Mouse (Mus musculus) retina, postnatal 1 day (tissue): ENCODE data around the gene BC029722.

Experiments
- DNase-seq: peaks from one replicate; pipeline ENCODE4 v3.0.0-alpha.2; 2012

BC029722 gene

DNA sequence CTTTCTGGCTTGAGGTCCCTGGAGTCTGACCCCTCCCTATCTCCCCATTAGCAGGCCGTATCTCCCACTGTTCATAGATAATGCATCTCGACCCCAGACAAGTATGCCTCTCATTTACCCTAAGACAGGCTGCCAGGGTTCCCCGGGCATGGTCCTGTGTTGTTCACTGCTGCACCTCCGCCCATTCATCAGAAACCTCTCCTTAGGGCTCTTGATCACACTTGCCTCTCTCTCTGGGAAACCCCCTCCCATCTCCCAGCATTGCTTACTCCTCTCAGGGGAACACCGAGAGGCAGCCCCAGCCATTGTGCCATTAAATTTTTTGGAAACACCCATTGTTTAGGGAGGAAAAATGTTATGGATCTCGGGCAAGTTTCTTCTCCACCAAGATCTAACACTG, 41.2 kb downstream of the BC029722 start:
- DNase-seq = no peak

DNA sequence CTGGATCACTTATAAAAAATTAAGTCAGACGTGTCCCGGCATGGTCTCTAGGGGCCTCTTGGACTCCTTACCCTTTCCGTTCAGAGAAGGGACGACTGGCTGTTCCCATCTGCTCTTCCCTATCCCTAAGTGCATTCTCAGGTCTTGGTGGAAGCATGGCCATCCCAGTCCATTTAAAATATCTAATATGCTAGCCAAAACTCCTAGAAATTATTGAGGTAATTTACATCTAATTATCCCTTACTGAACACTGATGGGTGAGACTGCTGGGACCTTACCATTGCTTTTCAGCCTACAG, 41.6 kb downstream of the BC029722 start:
- no peak for DNase-seq

DNA sequence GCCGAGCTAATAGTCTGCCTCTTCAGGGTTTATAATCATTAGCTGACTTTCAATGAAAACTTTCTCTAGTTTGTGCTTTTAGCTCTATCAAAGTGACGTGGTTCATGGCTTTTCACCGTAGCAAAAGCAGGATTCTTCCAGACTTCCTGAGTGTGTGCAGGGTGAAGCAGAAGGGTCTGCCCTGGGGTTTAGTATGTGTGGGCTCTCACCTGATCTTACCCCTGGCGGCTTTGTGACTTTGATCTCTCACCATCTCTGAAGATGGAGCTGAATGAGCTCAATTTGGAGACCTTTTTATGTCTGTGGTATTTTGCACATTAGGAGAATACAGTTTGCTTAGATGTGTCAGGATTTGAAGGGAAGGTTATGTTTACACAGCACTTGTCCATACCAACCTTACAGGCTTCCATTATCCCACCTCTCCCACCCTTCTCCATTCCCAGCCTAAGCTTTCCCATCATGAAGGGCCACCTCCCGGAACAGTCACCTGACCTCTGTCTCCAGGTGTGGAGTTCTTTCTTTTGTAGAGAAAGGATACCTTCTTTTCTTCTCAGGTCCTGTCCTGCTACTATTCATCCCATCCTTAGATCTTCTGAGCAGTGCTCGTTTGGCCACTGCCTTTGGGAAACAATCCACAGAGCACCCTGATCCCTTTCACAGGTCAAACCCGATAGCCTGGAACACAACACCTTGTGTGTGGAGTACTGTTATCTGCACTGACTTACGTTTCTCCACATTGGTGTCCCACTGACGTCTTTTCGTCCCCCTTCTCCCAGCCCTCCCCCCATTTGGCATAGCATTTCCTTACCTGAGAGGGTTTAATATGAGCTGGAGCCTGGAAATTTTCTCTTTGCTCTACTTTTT, 42.2 kb downstream of the BC029722 start:
- DNase-seq = no peak

DNA sequence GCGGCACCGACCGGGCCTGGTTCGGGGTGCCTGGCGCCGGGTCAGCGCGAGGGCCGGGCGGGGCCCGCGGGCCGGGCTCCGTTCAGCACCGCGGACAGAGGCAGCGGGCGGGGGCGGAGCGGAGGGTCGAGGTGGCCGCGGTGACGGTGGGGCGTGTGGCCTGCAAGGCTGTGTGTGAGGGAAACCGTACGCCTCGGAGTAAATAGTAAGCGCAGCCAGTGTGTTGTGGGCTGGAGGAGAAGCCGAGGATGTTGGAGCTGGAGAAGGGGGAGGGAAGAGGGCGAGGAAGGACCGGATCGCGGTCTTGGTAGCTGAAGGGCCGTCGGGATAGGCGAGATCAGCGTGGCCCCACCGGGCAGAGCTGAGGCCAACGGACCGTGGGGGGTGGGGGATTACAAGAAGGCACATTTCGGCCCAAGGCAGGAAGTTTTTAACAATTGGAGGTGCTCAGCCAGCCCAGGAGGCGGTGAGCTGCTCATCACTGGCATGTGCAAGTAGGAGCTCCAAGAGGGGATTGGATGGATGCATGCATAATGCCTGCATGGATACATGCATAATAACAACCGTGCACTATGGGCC, 43.5 kb downstream of the BC029722 start:
- DNase-seq = peak; percentile 79

DNA sequence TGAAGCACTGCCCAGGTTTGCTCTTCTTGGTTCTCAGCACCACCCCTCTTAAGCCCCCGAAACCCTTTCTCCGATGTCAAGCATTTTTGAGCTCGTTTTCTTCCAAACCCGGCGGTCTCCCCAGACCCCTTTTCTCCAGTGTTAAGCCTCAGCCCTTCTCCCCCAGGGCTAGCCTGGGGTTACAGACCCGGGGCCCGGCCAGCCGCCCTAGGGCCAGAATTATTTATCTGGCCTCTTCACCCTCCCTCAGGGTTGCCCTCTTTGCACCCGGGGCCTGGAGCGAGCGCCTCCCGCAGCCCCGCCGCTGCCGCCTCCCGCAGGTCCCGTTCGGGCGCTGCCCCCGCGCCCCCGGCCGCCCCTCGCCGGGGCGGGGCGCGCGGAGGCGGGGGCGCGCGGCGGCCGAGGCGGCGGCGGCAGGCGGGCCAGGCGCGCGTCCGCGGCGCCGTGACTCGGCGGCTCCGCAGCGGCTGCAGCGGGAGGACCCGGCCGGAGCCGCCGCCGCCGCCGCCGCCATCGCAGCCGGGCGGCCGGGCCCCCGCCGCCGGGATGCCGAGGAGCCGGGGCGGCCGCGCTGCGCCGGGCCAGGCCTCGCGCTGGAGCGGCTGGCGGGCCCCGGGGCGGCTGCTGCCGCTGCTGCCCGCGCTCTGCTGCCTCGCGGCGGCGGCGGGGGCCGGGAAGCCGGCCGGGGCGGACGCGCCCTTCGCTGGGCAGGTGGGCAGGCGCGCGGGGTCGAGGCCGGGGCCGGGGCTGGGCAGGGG, 44.1 kb downstream of the BC029722 start, which contains the start of gene Mmp24:
Mmp24 (plus strand) TSS at position 416 of the 758 bp plus-strand sequence.
- DNase-seq = peak; percentile 40

DNA sequence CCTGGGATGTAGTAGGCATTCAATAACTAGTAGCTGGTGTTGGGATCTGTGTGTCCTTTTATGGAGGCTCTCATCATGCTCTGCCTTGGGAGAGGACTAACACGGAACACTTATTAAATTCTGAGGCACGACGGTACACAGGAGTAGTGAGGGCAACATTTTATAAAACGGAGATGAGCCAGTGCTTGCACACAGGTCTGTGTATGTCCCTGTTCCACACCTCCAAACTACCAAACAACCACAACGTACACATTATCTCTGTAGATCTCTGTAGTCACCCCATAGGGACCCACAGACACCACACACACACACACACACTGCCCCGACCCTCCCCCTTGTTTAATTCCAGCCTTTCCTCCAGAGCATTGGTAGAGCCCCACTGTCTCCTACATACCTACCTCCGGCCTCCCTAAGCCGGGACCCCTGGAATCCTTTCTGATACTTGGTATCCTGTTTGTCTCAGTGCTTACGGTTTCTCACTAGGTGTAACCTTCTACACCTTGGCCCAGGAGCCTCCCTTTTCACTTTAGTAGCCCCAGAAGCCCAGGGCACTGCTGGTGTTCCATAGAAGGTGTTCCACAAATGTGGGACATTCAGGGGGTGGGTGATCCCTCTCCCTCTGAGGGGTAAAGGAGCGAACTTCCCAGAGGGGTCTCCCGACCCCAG, 44.8 kb downstream of the BC029722 start:
- no peak for DNase-seq

DNA sequence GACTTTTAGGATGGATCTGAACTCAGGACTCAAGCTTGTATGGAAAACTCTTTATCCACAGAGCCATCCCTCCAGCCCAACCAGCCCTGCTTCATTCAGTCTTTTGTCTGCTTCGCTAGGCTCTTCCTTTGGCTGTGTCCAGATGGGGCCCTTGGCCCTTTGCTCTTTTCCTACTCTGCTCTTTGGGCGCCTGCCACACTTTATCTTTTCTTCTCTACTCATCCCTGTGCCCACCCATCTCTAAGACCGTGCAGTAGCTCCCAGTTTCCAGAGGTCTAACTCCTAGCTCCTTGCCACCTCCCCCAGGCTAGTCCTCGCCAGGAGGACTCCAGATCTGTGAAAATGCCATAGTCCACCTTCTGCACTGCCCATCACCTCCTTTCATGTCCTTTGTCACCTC, 45.6 kb downstream of the BC029722 start:
- DNase-seq = no peak
